Mouse (Mus musculus) intestine, embryonic 14.5 days (tissue): ENCODE measurements around the gene Gm9048. TPM values are rescaled to one million over a fixed set of nuclear protein-coding genes. Genes with fewer than 3 reads are reported as not detected.
"Not testable (repeated sequence)": the region's sequence is repeated elsewhere in the genome, so short reads cannot be mapped to it uniquely, and the experiment has no call there.

Experiments used
- ATAC-seq: fragments of 200-750 bp; cut with Nextera tagmentation; replicated peaks from 2 replicates; pipeline ENCODE4 v1.8.0; 2017; ENCODE audit warnings: low read depth, moderate number of reproducible peaks, moderate TSS enrichment, moderate library complexity; ENCODE audit not compliant: low FRiP score, low TSS enrichment
- DNase-seq: peaks from one replicate; pipeline ENCODE4 v3.0.0-alpha.2; 2018; ENCODE audit warnings: low spot score
- H3K27ac ChIP-seq: fragments of 300-500 bp; sonication (generic); 2 replicates; pipeline ENCODE4 v1.5.1; 2014; ENCODE audit warnings: low read depth, mild to moderate bottlenecking, control low read depth
- H3K27me3 ChIP-seq: fragments of 300-500 bp; sonication (generic); replicated peaks from 2 replicates; pipeline ENCODE4 v1.6.1; 2014; ENCODE audit warnings: low read length, control low read depth; ENCODE audit not compliant: control insufficient read depth, insufficient read depth
- H3K36me3 ChIP-seq: fragments of 300-500 bp; sonication (generic); 2 replicates; pipeline ENCODE4 v1.6.1; 2014; ENCODE audit warnings: low read length, control low read depth; ENCODE audit not compliant: control insufficient read depth, insufficient read depth
- H3K4me1 ChIP-seq: fragments of 300-500 bp; sonication (generic); replicated peaks from 2 replicates; pipeline ENCODE4 v1.6.1; 2014; ENCODE audit warnings: low read length, control low read depth, mixed read lengths; ENCODE audit not compliant: control insufficient read depth, insufficient read depth
- H3K4me2 ChIP-seq: fragments of 300-500 bp; sonication (generic); 2 replicates; pipeline ENCODE4 v1.6.1; 2014; ENCODE audit warnings: low read length
- H3K4me3 ChIP-seq: fragments of 300-500 bp; sonication (generic); 2 replicates; pipeline ENCODE4 v1.5.1; 2014; ENCODE audit warnings: low read depth, low read length, control low read depth, mixed read lengths
- H3K9ac ChIP-seq: fragments of 300-500 bp; sonication (generic); 2 replicates; pipeline ENCODE4 v1.6.1; 2014; ENCODE audit warnings: mild to moderate bottlenecking, low read length
- H3K9me3 ChIP-seq: fragments of 300-500 bp; sonication (generic); 2 replicates; pipeline ENCODE4 v1.6.1; 2016; ENCODE audit warnings: low read length, control low read depth; ENCODE audit not compliant: control insufficient read depth
- WGBS: fragments of 180-500 bp; shearing (Covaris S2); extraction: QIAGEN DNeasy Blood & Tissue Kit; methylation state at CpG from one replicate; pipeline ENCODE4 v1.1.7; 2014; 5-methylcytosine and 5-hydroxymethylcytosine counted together
- polyA plus RNA-seq: library from polyadenylated mRNA; unstranded; fragments of >200 nt; fragmentation: Nextera tagmentation; extraction: Ambion mirVana; gene quantifications from 2 replicates; pipeline ENCODE4 v1.2.1, GENCODE M21; 2014

The Gm9048 gene
- polyA plus RNA-seq, 1 experiment from 2014 or later = not detected

DNA sequence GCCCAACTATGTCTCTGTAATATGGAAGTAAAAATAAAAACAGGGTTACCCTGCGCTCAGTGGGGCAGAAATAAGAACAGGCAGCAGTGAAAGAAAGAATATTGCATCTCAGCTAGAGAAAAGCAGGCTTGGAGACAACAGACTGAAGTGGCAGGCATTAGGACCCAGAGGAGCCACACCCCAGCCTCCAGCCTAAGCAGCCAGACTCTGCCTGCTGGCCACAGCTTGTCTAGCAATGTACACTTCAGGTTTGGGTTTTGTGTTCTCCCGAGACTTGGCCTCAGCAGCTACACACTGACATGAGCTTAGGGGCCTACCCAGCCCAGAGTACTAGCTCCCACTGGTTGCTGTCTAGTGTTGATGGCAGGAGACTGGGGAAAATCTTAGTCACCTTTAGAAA, 46.3 kb downstream of the Gm9048 start:
- H3K9ac ChIP-seq, H3K4me2 ChIP-seq, H3K36me3 ChIP-seq, H3K4me3 ChIP-seq, H3K4me1 ChIP-seq, H3K27ac ChIP-seq, H3K27me3 ChIP-seq, DNase-seq, ATAC-seq, H3K9me3 ChIP-seq: not testable (repeated sequence)
- WGBS = 50% methylated on average over 2 of the region's 2 CpGs

Other genes starting within 250 kb of the Gm9048 start
- gene Mdm1, start 206.9 kb downstream of the Gm9048 start, polyA plus RNA-seq = 20.4 and 22.3 TPM in 2 replicates
- gene Il22, start 143.7 kb downstream of the Gm9048 start, polyA plus RNA-seq = not detected in 2 replicates
- not detected in 2 replicates for gene Gm32717, start 107.9 kb downstream of the Gm9048 start, polyA plus RNA-seq
- not detected in 2 replicates for gene Gm32802, start 90.0 kb downstream of the Gm9048 start, polyA plus RNA-seq
- gene Iltifb, start 53.6 kb downstream of the Gm9048 start, polyA plus RNA-seq = not detected in 2 replicates
- not detected in 2 replicates for gene Gm9040, start 21.7 kb downstream of the Gm9048 start, polyA plus RNA-seq
- not detected in 2 replicates for gene Gm9044, start 16.3 kb downstream of the Gm9048 start, polyA plus RNA-seq
- not detected in 2 replicates for gene Gm9045, start 10.8 kb downstream of the Gm9048 start, polyA plus RNA-seq
- not detected in 2 replicates for gene Gm9046, start 5.4 kb downstream of the Gm9048 start, polyA plus RNA-seq
- not detected in 2 replicates for gene Gm9049, start 5.4 kb upstream of the Gm9048 start, polyA plus RNA-seq
- gene Ifng, start 92.4 kb upstream of the Gm9048 start, polyA plus RNA-seq = not detected in 2 replicates